Mouse (Mus musculus) kidney, embryonic 14.5 days (tissue): ENCODE results near the gene Mief1. TPM values are rescaled to one million over a fixed set of nuclear protein-coding genes. Genes with fewer than 3 reads are reported as not detected.

Experiments used
- ATAC-seq: fragments of 200-750 bp; cut with Nextera tagmentation; 2 replicates; pipeline ENCODE4 v1.8.0; 2017; ENCODE audit warnings: moderate number of reproducible peaks, mild to moderate bottlenecking, moderate TSS enrichment, moderate library complexity; ENCODE audit not compliant: low FRiP score, low TSS enrichment
- H3K27ac ChIP-seq: fragments of 300-500 bp; sonication (generic); 2 replicates; pipeline ENCODE4 v1.5.1; 2014; ENCODE audit warnings: low read depth, mild to moderate bottlenecking, low read length, moderate library complexity, mixed read lengths
- H3K27me3 ChIP-seq: fragments of 300-500 bp; sonication (generic); 2 replicates; pipeline ENCODE4 v1.6.1; 2014; ENCODE audit warnings: mild to moderate bottlenecking, low read length; ENCODE audit not compliant: control insufficient read depth, insufficient read depth
- H3K36me3 ChIP-seq: fragments of 300-500 bp; sonication (generic); 2 replicates; pipeline ENCODE4 v1.6.1; 2014; ENCODE audit warnings: low read length, mixed read lengths; ENCODE audit not compliant: control insufficient read depth, insufficient read depth
- H3K4me1 ChIP-seq: fragments of 300-500 bp; sonication (generic); 2 replicates; pipeline ENCODE4 v1.6.1; 2014; ENCODE audit warnings: low read length, mixed read lengths; ENCODE audit not compliant: control insufficient read depth, insufficient read depth
- H3K4me2 ChIP-seq: fragments of 300-500 bp; sonication (generic); replicated peaks from 2 replicates; pipeline ENCODE4 v1.6.1; 2014; ENCODE audit warnings: low read depth, mild to moderate bottlenecking, low read length
- H3K4me3 ChIP-seq: fragments of 300-500 bp; sonication (generic); 2 replicates; pipeline ENCODE4 v1.5.1; 2014; ENCODE audit warnings: mild to moderate bottlenecking, low read length
- H3K9ac ChIP-seq: fragments of 300-500 bp; sonication (generic); 2 replicates; pipeline ENCODE4 v1.6.1; 2014; ENCODE audit warnings: low read depth, mild to moderate bottlenecking, low read length, moderate library complexity
- H3K9me3 ChIP-seq: fragments of 300-500 bp; sonication (generic); 2 replicates; pipeline ENCODE4 v1.6.1; 2016; ENCODE audit warnings: low read length; ENCODE audit not compliant: control insufficient read depth
- WGBS: fragments of 180-500 bp; shearing (Covaris S2); extraction: QIAGEN DNeasy Blood & Tissue Kit; methylation state at CpG from one replicate; pipeline ENCODE4 v1.1.7; 2014; 5-methylcytosine and 5-hydroxymethylcytosine counted together
- polyA plus RNA-seq: library from polyadenylated mRNA; unstranded; fragments of >200 nt; fragmentation: Nextera tagmentation; extraction: Ambion mirVana; gene quantifications from 2 replicates; pipeline ENCODE4 v1.2.1, GENCODE M21; 2014

Mief1 gene
- polyA plus RNA-seq, 1 experiment from 2014 or later, result 37.0 TPM

DNA sequence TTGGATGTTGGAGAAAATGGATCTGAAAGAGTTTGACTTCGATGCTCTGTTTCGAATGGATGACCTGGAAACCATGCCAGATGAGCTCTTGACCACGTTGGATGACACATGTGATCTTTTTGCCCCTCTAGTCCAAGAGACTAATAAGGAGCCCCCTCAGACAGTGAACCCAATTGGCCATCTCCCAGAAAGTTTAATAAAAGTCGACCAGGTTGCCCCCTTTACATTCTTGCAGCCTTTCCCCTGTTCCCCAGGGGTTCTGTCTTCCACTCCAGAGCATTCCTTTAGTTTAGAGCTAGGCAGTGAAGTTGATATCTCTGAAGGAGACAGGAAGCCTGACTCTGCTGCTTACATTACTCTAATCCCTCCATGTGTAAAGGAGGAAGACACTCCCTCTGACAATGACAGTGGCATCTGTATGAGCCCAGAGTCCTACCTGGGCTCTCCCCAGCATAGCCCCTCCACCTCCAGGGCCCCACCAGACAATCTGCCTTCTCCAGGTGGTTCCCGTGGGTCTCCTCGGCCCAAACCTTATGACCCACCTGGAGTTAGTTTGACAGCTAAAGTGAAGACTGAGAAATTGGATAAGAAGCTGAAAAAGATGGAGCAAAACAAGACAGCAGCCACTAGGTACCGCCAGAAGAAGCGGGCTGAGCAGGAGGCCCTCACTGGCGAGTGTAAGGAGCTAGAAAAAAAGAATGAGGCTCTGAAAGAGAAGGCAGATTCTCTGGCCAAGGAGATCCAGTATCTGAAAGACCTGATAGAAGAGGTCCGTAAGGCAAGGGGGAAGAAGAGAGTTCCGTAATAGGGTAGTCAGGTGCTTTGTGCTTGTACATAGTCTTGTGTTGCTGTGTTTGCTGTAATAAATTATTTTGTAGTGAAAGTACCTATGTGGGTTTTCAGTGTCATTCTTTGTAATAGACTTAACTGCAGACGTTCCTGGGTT lies 23.1 kb downstream of the Mief1 start:
- Histone ChIP-seq H3K4me1 (peaks cover 19% of the 10 kb centered on the region), H3K9me3 (no peaks in the 10 kb centered on the region), H3K4me3 (peak overlapping the region; percentile 100), H3K9ac (peak overlapping the region; percentile 100), H3K27me3 (no peaks in the 10 kb centered on the region), H3K4me2 (peak overlapping the region; percentile 97), H3K27ac (peak overlapping the region; percentile 99), H3K36me3 (peaks cover 44% of the 10 kb centered on the region)
- ATAC-seq, result no peak
- WGBS, result 58% methylated on average over 12 of the region's 12 CpGs

DNA sequence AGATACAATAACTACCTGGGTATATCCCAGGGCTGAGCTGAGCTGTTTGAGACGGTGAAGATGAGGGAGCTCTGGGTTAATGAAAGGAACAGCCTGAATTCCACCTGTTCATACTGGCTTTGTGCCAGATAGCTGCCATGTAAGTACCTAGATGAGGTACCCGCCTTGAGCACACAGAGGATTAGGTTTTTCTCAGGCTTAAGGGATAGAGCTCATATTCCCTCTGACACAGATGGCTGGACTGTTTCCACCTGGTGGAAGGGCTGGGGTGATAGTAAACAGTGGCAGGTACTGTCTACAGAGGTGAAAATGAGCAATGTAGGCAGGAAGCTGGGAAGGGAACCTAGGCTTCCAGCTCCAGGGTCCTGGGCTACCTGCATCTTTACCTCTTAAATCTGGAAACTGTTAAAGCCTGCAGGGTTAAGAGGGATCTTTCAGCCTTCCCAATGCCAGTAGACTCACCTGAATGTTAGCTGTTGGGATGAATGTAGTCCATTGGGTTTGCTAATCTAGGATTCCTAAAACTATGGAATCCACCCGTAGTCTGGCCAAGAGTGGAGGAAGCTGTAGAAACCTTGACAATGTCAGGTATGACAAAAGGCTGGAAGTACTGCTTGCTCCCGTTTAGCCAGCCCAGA lies 23.9 kb downstream of the Mief1 start:
- H3K36me3 ChIP-seq, result peaks cover 41% of the 10 kb centered on the region
- H3K4me2 ChIP-seq, result no peak overlapping the region; the same call in 1 of the 2 replicates
- 35% methylated on average over 4 of the region's 4 CpGs for WGBS
- no peak for ATAC-seq
- no peak overlapping the region; the same call in 1 of the 2 replicates for H3K9ac ChIP-seq
- H3K4me1 ChIP-seq, result peaks cover 22% of the 10 kb centered on the region
- H3K27ac ChIP-seq, result peak overlapping the region; percentile 59; the same call in 1 of the 2 replicates
- no peaks in the 10 kb centered on the region for H3K9me3 ChIP-seq
- 0 out of 2 replicates have a peak overlapping the region, but pooled peaks have one; percentile 2 for H3K4me3 ChIP-seq
- no peaks in the 10 kb centered on the region for H3K27me3 ChIP-seq

DNA sequence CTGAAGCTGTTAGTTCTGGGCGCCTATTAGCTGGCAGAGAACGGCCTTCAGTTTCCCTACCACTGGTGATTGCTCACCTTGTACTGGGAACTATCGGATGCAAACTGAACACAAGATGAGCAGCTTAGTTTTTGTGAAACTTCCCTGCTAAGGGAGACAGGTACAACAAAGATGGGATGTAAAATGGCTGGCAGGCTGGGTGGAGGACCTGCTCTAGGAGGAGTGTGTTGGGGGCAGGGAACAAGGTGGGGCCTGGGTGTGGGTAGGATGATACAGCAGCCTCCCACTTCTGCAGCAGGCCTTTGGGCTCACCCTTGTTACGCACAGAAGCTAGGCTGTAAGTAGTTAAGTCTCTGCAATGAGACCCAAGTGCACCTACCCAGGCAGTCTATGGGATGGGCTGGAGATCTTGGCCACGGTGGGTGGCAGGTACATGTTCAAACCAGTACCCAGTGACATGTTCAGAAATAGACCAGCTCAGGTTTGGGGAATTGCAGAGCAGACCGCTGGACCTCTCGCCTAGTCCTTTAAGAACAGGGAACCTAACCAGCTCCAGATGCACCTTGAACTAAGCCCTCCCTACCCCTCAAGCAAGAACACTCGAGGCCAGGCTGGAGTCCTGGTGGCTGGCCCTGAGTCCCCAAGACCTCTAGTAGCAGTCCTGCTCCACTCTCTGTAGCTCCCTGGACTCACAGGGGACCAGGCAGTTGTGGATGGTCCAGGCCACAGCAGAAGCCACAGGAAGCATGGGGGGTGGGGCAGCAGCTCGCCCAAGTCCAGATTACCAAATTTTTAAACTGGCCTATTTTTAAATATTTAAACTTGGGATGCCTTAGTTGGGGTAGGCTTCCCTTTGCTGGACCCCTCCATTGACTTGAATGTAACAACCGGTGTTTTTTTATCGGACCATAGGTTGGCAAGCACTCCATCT lies 24.7 kb downstream of the Mief1 start:
- WGBS, result 69% methylated on average over 11 of the region's 11 CpGs
- H3K36me3 ChIP-seq, result peaks cover 41% of the 10 kb centered on the region
- H3K4me3 ChIP-seq, result 0 out of 2 replicates have a peak overlapping the region, but pooled peaks have one; percentile 2

DNA sequence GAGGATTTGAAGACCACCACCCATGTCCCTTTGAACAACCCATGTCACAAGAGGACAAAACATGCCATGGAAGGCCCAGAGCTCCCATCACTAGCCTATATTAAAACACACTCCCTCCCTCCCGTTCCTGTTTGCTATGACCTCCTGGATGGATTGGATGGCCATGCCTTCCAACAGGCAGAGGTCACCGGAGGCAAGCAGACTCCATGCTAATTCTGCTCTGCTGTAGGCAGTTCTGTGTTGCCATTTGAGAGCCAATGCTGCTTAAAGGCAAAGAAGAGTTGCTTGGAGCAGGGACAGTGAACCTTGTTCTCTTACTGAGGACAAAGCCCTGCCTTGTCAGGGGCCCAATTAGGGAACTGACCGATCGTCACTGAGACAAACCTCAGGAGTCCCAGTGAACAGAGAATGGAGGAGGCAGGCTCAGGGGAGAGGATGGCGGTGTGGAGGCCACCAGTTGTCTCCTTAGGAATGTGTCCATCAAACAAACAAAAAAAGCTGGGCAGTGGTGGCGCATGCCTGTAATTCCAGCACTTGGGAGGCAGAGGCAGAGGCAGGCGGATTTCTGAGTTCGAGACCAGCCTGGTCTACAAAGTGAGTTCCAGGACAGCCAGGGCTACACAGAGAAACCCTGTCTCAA lies 25.7 kb downstream of the Mief1 start:
- Histone ChIP-seq H3K36me3 (peaks cover 41% of the 10 kb centered on the region), H3K27me3 (no peaks in the 10 kb centered on the region), H3K27ac (no peak overlapping the region), H3K4me1 (peaks cover 18% of the 10 kb centered on the region), H3K4me2 (no peak overlapping the region), H3K4me3 (no peak overlapping the region), H3K9me3 (no peaks in the 10 kb centered on the region), H3K9ac (no peak overlapping the region)
- 80% methylated on average over 8 of the region's 8 CpGs for WGBS
- no peak for ATAC-seq

More for the DNA sequence above, 24.7 kb downstream of the Mief1 start:
- peak overlapping the region; percentile 59; the same call in 1 of the 2 replicates for H3K27ac ChIP-seq
- ATAC-seq, result no peak
- H3K9ac ChIP-seq, result no peak overlapping the region
- H3K27me3 ChIP-seq, result no peaks in the 10 kb centered on the region
- H3K4me2 ChIP-seq, result no peak overlapping the region
- no peaks in the 10 kb centered on the region for H3K9me3 ChIP-seq
- peaks cover 23% of the 10 kb centered on the region for H3K4me1 ChIP-seq

DNA sequence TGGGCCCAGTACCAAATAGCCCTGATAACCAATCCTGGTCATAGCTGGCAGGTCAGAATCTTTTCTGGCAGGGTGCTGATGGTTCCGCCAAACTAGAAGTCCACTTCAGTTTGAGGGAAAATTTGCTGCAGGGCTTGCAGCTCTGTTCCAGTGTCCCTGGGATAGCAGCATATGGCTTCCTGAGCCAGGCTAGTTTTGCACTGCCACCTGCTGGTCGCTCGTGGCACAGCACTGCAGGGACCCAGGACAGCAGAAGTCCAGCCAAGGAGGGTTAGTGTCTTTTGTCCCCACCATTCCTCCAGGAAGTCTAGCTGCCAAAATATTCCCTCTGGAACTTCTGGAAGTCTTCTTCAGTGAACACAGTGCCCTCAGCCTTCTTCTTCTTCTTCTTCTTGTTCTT lies 26.9 kb downstream of the Mief1 start:
- ATAC-seq, result no peak
- no peak overlapping the region for H3K9ac ChIP-seq
- WGBS, result 13% methylated on average over 3 of the region's 3 CpGs
- H3K4me2 ChIP-seq, result no peak overlapping the region
- H3K4me3 ChIP-seq, result no peak overlapping the region
- H3K9me3 ChIP-seq, result no peaks in the 10 kb centered on the region
- peaks cover 41% of the 10 kb centered on the region for H3K36me3 ChIP-seq
- H3K27ac ChIP-seq, result no peak overlapping the region
- H3K27me3 ChIP-seq, result no peaks in the 10 kb centered on the region
- peaks cover 18% of the 10 kb centered on the region for H3K4me1 ChIP-seq

DNA sequence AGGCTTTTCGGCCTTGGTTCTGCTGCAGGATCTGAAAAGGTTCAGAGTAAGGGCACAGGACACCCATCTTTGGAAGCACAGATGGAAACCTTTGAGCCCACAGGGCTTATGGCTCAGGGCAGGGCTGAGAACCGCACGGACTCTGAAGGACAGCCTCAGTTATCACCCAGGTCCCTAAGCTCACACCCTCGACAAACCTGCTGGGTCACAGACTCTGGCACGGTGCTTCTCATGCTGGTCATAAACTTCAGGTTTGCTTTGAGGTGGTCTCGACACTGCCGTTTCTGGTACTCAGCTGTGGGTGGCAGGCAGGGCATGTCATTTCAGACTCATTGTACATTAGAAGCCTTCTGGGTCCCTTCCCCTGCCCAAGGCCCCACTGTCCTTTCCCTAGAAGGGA lies 27.3 kb downstream of the Mief1 start:
- H3K4me2 ChIP-seq, result no peak overlapping the region
- H3K4me1 ChIP-seq, result peaks cover 18% of the 10 kb centered on the region
- no peak overlapping the region for H3K9ac ChIP-seq
- no peaks in the 10 kb centered on the region for H3K27me3 ChIP-seq
- ATAC-seq, result no peak
- H3K4me3 ChIP-seq, result no peak overlapping the region
- H3K36me3 ChIP-seq, result peaks cover 39% of the 10 kb centered on the region
- WGBS, result 75% methylated on average over 7 of the region's 7 CpGs
- H3K9me3 ChIP-seq, result no peaks in the 10 kb centered on the region
- no peak overlapping the region for H3K27ac ChIP-seq

DNA sequence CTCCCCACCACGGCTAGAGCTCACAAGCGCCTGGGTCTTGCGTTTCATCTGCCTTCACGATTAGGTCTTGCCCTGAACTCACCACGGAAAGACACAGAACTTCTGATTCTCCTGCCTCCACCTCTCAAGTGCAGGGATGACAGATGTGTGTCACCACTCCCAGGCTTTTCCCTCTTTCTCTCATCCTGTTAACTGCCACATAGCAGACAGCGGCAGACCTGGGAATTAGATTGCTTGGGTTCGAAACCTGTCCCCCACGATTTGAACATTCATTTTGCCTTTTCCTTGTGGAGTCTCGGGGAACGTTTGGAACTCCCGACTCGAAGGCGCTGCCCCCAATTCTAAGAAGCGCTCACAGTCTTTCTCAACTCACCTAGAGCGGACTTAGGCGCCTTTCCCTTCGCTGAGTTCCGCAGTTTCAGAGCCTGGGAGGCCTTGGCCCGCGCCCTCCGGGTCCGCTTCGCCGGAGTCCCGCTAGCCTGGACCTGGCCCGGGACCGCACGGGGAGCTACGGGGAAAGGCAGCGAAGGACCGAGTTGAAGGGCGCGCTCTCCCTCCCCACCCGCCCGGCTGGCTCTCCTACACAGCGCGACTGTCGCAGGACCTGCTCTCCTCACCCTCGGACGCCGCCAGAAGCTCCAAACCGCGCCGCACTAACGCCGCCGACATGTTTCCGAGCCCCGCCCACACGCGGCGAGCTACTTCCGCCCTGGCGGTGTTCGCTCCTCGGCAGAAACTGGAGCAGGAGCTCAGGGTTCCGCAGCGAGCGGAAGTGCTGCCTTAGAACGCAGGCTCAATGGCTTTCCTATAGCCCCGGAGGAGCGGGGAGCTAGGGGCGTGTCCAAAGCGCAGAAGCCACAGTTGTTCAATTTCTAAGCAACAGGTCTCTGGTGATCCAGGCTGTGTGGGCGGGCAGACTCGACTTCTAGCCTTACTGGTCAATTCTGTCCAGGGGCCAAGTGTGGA lies 30.1 kb downstream of the Mief1 start, which contains the start of gene Rps19bp1:
TSS of gene Rps19bp1 (minus strand) at position 706 of the 966 bp plus-strand sequence.
- Histone ChIP-seq H3K4me3 (peak within 1 kb of the TSS; percentile 95), H3K4me2 (peak within 1 kb of the TSS; percentile 78), H3K36me3 (peaks cover 13% of the 10 kb centered on the region), H3K27ac (peak within 1 kb of the TSS; percentile 43; the same call in 1 of the 2 replicates), H3K4me1 (peaks cover 7% of the 10 kb centered on the region; the same call in 1 of the 2 replicates), H3K9me3 (no peaks in the 10 kb centered on the region), H3K27me3 (no peaks in the 10 kb centered on the region), H3K9ac (peak within 1 kb of the TSS; percentile 89)
- ATAC-seq, result peak; percentile 90
- 1% methylated on average over 64 of the region's 66 CpGs for WGBS
